Mouse (Mus musculus) adrenal gland, postnatal 0 days (tissue): ENCODE measurements around the gene Unc50. TPM values are rescaled to one million over a fixed set of nuclear protein-coding genes. Genes with fewer than 3 reads are reported as not detected.

Experiments
- polyA plus RNA-seq: library from polyadenylated mRNA; unstranded; fragments of >200 nt; fragmentation: Nextera tagmentation; extraction: Ambion mirVana; gene quantifications from 2 replicates; pipeline ENCODE4 v1.2.1, GENCODE M21; 2015

Gene Unc50
- polyA plus RNA-seq, result 200 and 214 TPM in 2 replicates

GRCm38 (mm10) chr1:37429366-37430296 is at the start of gene Unc50, which contains the start of gene Coa5:
Gene Unc50 (plus strand): TSS chr1:37430139.
Gene Coa5 (minus strand): TSS chr1:37430103.

Other genes with a start within 250 kb of the Unc50 start
- gene Cnga3, start 215.7 kb upstream of the Unc50 start, polyA plus RNA-seq, result 0.66 and 1.2 TPM in 2 replicates
- gene Inpp4a, start 130.3 kb upstream of the Unc50 start, polyA plus RNA-seq, result 13.4 and 18.7 TPM in 2 replicates
- 26.5 and 39.9 TPM in 2 replicates for gene Coa5, start within 50 bp of the Unc50 start, polyA plus RNA-seq
- gene Mgat4a, start 110.9 kb downstream of the Unc50 start, polyA plus RNA-seq, result 3.4 and 3.6 TPM in 2 replicates